Mouse (Mus musculus): ENCODE measurements around the gene Cntfr. TPM values are rescaled to one million over a fixed set of nuclear protein-coding genes. Genes with fewer than 3 reads are reported as not detected.

Gene Cntfr
- polyA plus RNA-seq, 1 experiment from 2014 or later, result 6.0 TPM

DNA sequence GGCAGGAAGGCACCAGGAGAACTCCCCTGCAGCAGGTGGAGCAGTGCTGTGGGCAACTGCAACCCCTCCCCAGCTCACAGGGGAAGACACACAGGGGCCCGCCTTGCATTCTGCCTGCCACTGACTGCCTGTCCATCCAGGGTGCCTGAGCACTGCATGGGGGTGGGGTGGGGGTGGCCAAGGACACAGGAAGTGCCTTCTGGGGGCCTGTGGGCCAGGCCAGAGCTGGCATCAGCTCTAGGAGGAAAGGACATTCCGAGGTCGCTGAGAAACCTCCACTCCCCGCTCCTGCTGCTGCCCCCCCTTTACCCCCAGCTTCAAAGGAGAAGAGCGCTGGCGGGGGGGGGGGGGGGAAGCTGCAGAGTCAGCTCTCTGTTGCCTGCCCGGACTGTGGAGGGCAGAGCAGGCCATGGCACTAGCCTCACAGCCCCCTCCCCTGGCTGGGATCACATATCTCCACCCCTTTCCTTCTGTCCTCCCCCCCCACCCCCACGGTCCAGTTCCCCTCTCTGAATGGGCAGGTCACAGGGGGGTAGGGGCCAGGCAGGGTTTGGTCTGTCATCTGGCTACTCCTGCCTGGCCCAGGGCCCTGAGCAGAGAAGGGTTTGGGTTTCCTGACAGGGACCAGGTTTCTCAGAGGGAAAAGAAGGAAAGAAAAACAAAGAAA is 31.7 kb downstream of the Cntfr start:
- Histone ChIP-seq H3K27me3 (replicated peaks; ENCODE audit: control insufficient read depth, insufficient read depth, low read length) (peaks cover 7% of the 10 kb centered on the region), H3K4me2 (no peak overlapping the region), H3K4me1 (replicated peaks; ENCODE audit: control insufficient read depth, insufficient read depth, low read length) (peaks cover 22% of the 10 kb centered on the region), H3K4me3 (ENCODE audit: low read depth, low read length) (no peak overlapping the region), H3K9me3 (ENCODE audit: control insufficient read depth, low read length) (no peaks in the 10 kb centered on the region), H3K9ac (ENCODE audit: low read depth, low read length) (no peak overlapping the region), H3K36me3 (ENCODE audit: control insufficient read depth, insufficient read depth, low read length) (no peaks in the 10 kb centered on the region), H3K27ac (ENCODE audit: low read depth, low read length) (no peak overlapping the region)
- ATAC-seq (replicated peaks; ENCODE audit: low FRiP score) (no peak; the same call in 1 of the 2 replicates), DNase-seq (ENCODE audit: low spot score) (no peak)
- WGBS, result 6% methylated on average over 6 of the region's 8 CpGs

- H3K4me1 ChIP-seq (replicated peaks; ENCODE audit: control insufficient read depth, insufficient read depth, low read length), result peaks cover 26% of the 10 kb centered on the region
- ATAC-seq (replicated peaks; ENCODE audit: low FRiP score) (no peak), DNase-seq (ENCODE audit: low spot score) (no peak)
- H3K27me3 ChIP-seq (replicated peaks; ENCODE audit: control insufficient read depth, insufficient read depth, low read length), result peaks cover 8% of the 10 kb centered on the region
- 16% methylated on average over 7 of the region's 7 CpGs for WGBS
- no peak overlapping the region for H3K4me3 ChIP-seq (ENCODE audit: low read depth, low read length)
- no peaks in the 10 kb centered on the region for H3K36me3 ChIP-seq (ENCODE audit: control insufficient read depth, insufficient read depth, low read length)
- no peak overlapping the region for H3K27ac ChIP-seq (ENCODE audit: low read depth, low read length)
- H3K9ac ChIP-seq (ENCODE audit: low read depth, low read length), result no peak overlapping the region
- H3K9me3 ChIP-seq (ENCODE audit: control insufficient read depth, low read length), result no peaks in the 10 kb centered on the region
- H3K4me2 ChIP-seq, result no peak overlapping the region
Measured at GRCm38 (mm10) chr4:41664533-41664932, 32.4 kb downstream of the Cntfr start.

GRCm38 (mm10) chr4:41663614-41664013 is 33.3 kb downstream of the Cntfr start:
- Histone ChIP-seq H3K27ac (ENCODE audit: low read depth, low read length) (no peak overlapping the region), H3K4me3 (ENCODE audit: low read depth, low read length) (no peak overlapping the region), H3K27me3 (replicated peaks; ENCODE audit: control insufficient read depth, insufficient read depth, low read length) (peaks cover 5% of the 10 kb centered on the region), H3K9me3 (ENCODE audit: control insufficient read depth, low read length) (no peaks in the 10 kb centered on the region), H3K9ac (ENCODE audit: low read depth, low read length) (no peak overlapping the region), H3K4me2 (no peak overlapping the region), H3K36me3 (ENCODE audit: control insufficient read depth, insufficient read depth, low read length) (no peaks in the 10 kb centered on the region), H3K4me1 (replicated peaks; ENCODE audit: control insufficient read depth, insufficient read depth, low read length) (peaks cover 27% of the 10 kb centered on the region)
- 40% methylated on average over 9 of the region's 9 CpGs for WGBS
- DNase-seq (ENCODE audit: low spot score) (no peak), ATAC-seq (replicated peaks; ENCODE audit: low FRiP score) (no peak)

DNA sequence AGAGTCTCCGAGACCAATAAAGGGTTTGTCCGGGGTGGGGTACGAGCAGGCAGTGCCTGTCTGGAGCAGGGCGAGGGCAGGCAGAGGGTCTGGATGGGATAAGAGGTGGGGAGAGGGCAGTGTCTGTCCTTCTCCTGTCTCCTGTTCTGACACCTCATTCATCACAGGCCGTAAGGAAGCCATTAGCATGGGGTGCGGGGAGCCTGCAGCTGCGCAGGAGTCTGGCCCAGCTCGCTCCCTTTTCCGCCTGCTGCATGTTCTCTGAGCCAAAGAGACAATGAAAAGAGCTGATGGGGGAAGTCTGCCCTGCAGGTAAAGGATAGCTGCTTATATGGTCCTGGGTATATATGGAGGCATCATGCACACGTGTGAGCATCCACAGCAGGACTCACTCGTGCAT is 34.2 kb downstream of the Cntfr start:
- Histone ChIP-seq H3K4me3 (ENCODE audit: low read depth, low read length) (no peak overlapping the region), H3K36me3 (ENCODE audit: control insufficient read depth, insufficient read depth, low read length) (no peaks in the 10 kb centered on the region), H3K27ac (ENCODE audit: low read depth, low read length) (no peak overlapping the region), H3K9me3 (ENCODE audit: control insufficient read depth, low read length) (no peaks in the 10 kb centered on the region), H3K9ac (ENCODE audit: low read depth, low read length) (no peak overlapping the region), H3K27me3 (replicated peaks; ENCODE audit: control insufficient read depth, insufficient read depth, low read length) (peaks cover 5% of the 10 kb centered on the region), H3K4me1 (replicated peaks; ENCODE audit: control insufficient read depth, insufficient read depth, low read length) (peaks cover 27% of the 10 kb centered on the region), H3K4me2 (no peak overlapping the region)
- ATAC-seq (replicated peaks; ENCODE audit: low FRiP score), result no peak
- WGBS, result 41% methylated on average over 11 of the region's 11 CpGs
- DNase-seq (ENCODE audit: low spot score), result no peak

DNA sequence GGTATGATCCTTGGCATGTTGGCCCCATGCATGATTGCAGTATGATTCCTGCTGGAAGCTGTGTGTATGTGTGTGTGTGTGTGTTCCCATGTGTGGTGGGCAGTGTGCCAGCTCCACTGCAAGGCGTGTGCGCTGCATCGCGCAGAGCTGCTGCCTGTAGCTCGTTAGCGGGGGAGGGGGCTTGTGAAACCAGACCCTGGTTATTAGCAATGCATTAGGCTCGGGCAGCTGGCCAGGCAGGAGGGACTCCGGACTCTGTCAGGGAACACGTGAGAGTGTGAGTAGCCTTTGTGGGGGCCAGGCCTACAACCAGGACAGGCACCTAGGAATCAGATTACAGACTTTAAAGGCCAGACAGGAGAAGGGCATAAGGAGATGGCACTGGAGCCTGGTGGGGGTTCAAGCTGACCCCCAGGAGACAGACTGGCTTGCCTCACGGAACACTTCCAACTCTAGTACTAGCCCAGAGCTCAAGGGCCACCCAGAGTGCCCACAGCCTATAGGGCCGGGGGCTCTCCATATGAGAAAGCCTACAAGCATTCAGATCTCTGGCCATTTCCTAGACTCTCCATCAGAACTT is 35.9 kb downstream of the Cntfr start:
- DNase-seq (ENCODE audit: low spot score) (no peak), ATAC-seq (replicated peaks; ENCODE audit: low FRiP score) (peak; percentile 16; the same call in 1 of the 2 replicates)
- Histone ChIP-seq H3K27me3 (replicated peaks; ENCODE audit: control insufficient read depth, insufficient read depth, low read length) (peaks cover 10% of the 10 kb centered on the region), H3K9me3 (ENCODE audit: control insufficient read depth, low read length) (no peaks in the 10 kb centered on the region), H3K4me1 (replicated peaks; ENCODE audit: control insufficient read depth, insufficient read depth, low read length) (peaks cover 27% of the 10 kb centered on the region), H3K4me3 (ENCODE audit: low read depth, low read length) (no peak overlapping the region), H3K9ac (ENCODE audit: low read depth, low read length) (no peak overlapping the region), H3K36me3 (ENCODE audit: control insufficient read depth, insufficient read depth, low read length) (no peaks in the 10 kb centered on the region), H3K27ac (ENCODE audit: low read depth, low read length) (0 out of 2 replicates have a peak overlapping the region, but pooled peaks have one; percentile 36), H3K4me2 (0 out of 2 replicates have a peak overlapping the region, but pooled peaks have one; percentile 15)
- 57% methylated on average over 11 of the region's 11 CpGs for whole genome bisulfite sequencing

DNA sequence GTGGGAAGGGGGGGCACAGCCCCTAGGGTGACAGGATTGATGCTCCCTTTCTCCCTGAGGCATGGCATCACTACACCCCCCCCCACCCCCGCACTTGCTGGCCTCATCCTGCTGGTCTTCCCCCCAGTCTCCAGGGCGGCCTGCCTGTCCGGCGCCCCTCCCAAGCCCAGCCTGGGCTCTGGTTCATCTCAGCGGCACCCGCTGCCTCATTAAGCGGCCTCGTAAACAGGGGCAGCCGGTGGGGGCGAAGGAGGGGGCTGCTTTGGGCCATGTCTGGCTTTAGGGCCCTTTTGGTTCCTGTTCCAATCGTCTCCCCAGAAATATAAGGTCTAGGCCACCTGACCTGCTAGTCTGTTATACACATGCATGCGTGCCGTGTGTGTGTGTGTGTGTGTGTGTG is 37.3 kb downstream of the Cntfr start:
- H3K27me3 ChIP-seq (replicated peaks; ENCODE audit: control insufficient read depth, insufficient read depth, low read length), result peaks cover 13% of the 10 kb centered on the region; the same call in 1 of the 2 replicates
- DNase-seq (ENCODE audit: low spot score) (no peak), ATAC-seq (replicated peaks; ENCODE audit: low FRiP score) (no peak)
- no peak overlapping the region for H3K4me3 ChIP-seq (ENCODE audit: low read depth, low read length)
- peaks cover 16% of the 10 kb centered on the region for H3K4me1 ChIP-seq (replicated peaks; ENCODE audit: control insufficient read depth, insufficient read depth, low read length)
- WGBS, result 57% methylated on average over 13 of the region's 13 CpGs
- H3K27ac ChIP-seq (ENCODE audit: low read depth, low read length), result no peak overlapping the region
- H3K9me3 ChIP-seq (ENCODE audit: control insufficient read depth, low read length), result no peaks in the 10 kb centered on the region
- no peak overlapping the region for H3K4me2 ChIP-seq
- no peak overlapping the region for H3K9ac ChIP-seq (ENCODE audit: low read depth, low read length)
- no peaks in the 10 kb centered on the region for H3K36me3 ChIP-seq (ENCODE audit: control insufficient read depth, insufficient read depth, low read length)

- ATAC-seq (replicated peaks; ENCODE audit: low FRiP score) (0 out of 2 replicates have a peak, but pooled peaks have one; percentile 37), DNase-seq (ENCODE audit: low spot score) (no peak)
- 15% methylated on average over 18 of the region's 25 CpGs for WGBS
- Histone ChIP-seq H3K9me3 (ENCODE audit: control insufficient read depth, low read length) (no peaks in the 10 kb centered on the region), H3K27me3 (replicated peaks; ENCODE audit: control insufficient read depth, insufficient read depth, low read length) (peaks cover 13% of the 10 kb centered on the region; the same call in 1 of the 2 replicates), H3K36me3 (ENCODE audit: control insufficient read depth, insufficient read depth, low read length) (no peaks in the 10 kb centered on the region), H3K4me3 (ENCODE audit: low read depth, low read length) (no peak overlapping the region), H3K4me1 (replicated peaks; ENCODE audit: control insufficient read depth, insufficient read depth, low read length) (peaks cover 10% of the 10 kb centered on the region), H3K27ac (ENCODE audit: low read depth, low read length) (no peak overlapping the region), H3K9ac (ENCODE audit: low read depth, low read length) (no peak overlapping the region), H3K4me2 (peak overlapping the region; percentile 8; the same call in 1 of the 2 replicates)
Measured at GRCm38 (mm10) chr4:41658566-41659384, 38.1 kb downstream of the Cntfr start.

GRCm38 (mm10) chr4:41655525-41655924 is 41.4 kb downstream of the Cntfr start:
- H3K27me3 ChIP-seq (replicated peaks; ENCODE audit: control insufficient read depth, insufficient read depth, low read length), result peaks cover 10% of the 10 kb centered on the region; the same call in 1 of the 2 replicates
- H3K4me1 ChIP-seq (replicated peaks; ENCODE audit: control insufficient read depth, insufficient read depth, low read length), result peaks cover 5% of the 10 kb centered on the region; the same call in 1 of the 2 replicates

More at GRCm38 (mm10) chr4:41655525-41655924, 41.4 kb downstream of the Cntfr start:
- no peak overlapping the region for H3K4me3 ChIP-seq (ENCODE audit: low read depth, low read length)
- no peak overlapping the region for H3K4me2 ChIP-seq
- WGBS, result 72% methylated on average over 2 of the region's 2 CpGs
- no peak overlapping the region for H3K9ac ChIP-seq (ENCODE audit: low read depth, low read length)
- H3K36me3 ChIP-seq (ENCODE audit: control insufficient read depth, insufficient read depth, low read length), result no peaks in the 10 kb centered on the region
- no peak for ATAC-seq (replicated peaks; ENCODE audit: low FRiP score)
- H3K27ac ChIP-seq (ENCODE audit: low read depth, low read length), result no peak overlapping the region
- DNase-seq (ENCODE audit: low spot score), result no peak
- H3K9me3 ChIP-seq (ENCODE audit: control insufficient read depth, low read length), result no peaks in the 10 kb centered on the region
